Mouse (Mus musculus): ENCODE measurements around the gene Rab44.

GRCm38 (mm10) chr17:29152547-29152946, 38.6 kb downstream of the Rab44 start:
- TF ChIP-seq CTCF (IDR thresholded peaks at IDR 0.05; ENCODE audit: borderline replicate concordance, insufficient read depth, low read depth, low read length) = no peak
- no peak for TF ChIP-seq POLR2A (IDR thresholded peaks at IDR 0.05; ENCODE audit: borderline replicate concordance, insufficient read depth, low read length)

Data from cerebellum, adult 2 months (tissue).